Mouse (Mus musculus): ENCODE measurements at regions not wholly inside any gene's neighbourhood (a gene's known extent, or its start where the extent isn't known, plus 50 kb on each side); places are given as distances from the start of the nearest gene placed in this dataset.

DNA sequence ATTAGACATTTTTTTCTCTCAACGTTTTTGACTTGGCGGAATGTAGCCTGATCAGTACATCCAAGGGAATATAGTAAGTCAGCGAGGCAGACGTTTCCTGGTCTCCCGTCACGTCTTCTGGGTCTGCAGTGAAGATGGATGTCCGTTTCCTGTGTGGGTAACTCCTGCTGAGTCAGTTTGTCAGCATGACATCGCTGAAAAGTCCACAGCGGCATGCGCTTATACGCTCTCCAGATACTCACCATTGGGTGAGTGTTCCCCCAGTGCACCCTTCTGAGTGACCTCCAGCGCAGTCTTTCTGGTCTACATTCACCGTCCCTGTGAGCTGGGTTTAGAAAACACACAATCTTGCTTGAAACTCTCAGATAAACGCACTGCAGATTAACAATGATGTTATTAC lies 58.5 kb upstream of the Klf6 start:
- Histone ChIP-seq H3K27ac (ENCODE audit: control insufficient read depth, low read depth, low read length) (no peak overlapping the region), H3K79me2 (ENCODE audit: control insufficient read depth, insufficient read depth, low read length, poor library complexity) (no peaks in the 10 kb centered on the region), H3K9ac (ENCODE audit: control insufficient read depth, low read depth, low read length, poor library complexity, severe bottlenecking) (no peak overlapping the region), H3K36me3 (ENCODE audit: control insufficient read depth in 1 of 2, insufficient read depth in 2 of 2, low read length in 2 of 2) (peaks cover 0 to 2% of the 10 kb centered on the region in 2 experiments; a peak in 2 of 4 replicates), H3K9me3 (replicated peaks; ENCODE audit: insufficient read depth, low read length) (no peaks in the 10 kb centered on the region), H3K4me1 (ENCODE audit: control insufficient read depth in 1 of 2, insufficient read depth in 2 of 2, low read length in 2 of 2) (peaks cover 0 to 5% of the 10 kb centered on the region in 2 experiments; a peak in 1 of 4 replicates), H3K27me3 (ENCODE audit: control insufficient read depth in 1 of 2, insufficient read depth in 2 of 2, low read length in 2 of 2) (peaks cover 0 to 2% of the 10 kb centered on the region in 2 experiments; a peak in 2 of 4 replicates), H3K4me3 (ENCODE audit: control insufficient read depth in 1 of 2, insufficient read depth in 1 of 2, low read depth in 2 of 2, low read length in 2 of 2) (no peak overlapping the region)
- TF ChIP-seq MAX (IDR thresholded peaks at IDR 0.05; ENCODE audit: low read length) = no peak
- TF ChIP-seq POLR2AphosphoS2 (IDR thresholded peaks at IDR 0.05; ENCODE audit: low read length) = no peak
- TF ChIP-seq GATA1 (IDR thresholded peaks at IDR 0.05; ENCODE audit: low read depth, low read length) = no peak
- TF ChIP-seq GABPA (IDR thresholded peaks at IDR 0.05; ENCODE audit: low read depth, low read length) = no peak
- no peak for TF ChIP-seq MAZ (IDR thresholded peaks at IDR 0.05; ENCODE audit: low read depth, low read length)
- no peak for TF ChIP-seq USF1 (IDR thresholded peaks at IDR 0.05; ENCODE audit: low read depth, low read length)
- TF ChIP-seq BHLHE40 (IDR thresholded peaks at IDR 0.05; ENCODE audit: borderline replicate concordance, low read depth, low read length) = no peak
- no peak for TF ChIP-seq JUND (IDR thresholded peaks at IDR 0.05; ENCODE audit: low read depth, low read length)
- TF ChIP-seq ELF1 (IDR thresholded peaks at IDR 0.05; ENCODE audit: low read depth, low read length) = no peak
- no peak for TF ChIP-seq MYB (IDR thresholded peaks at IDR 0.05; ENCODE audit: low read depth, low read length)
- TF ChIP-seq RCOR1 (IDR thresholded peaks at IDR 0.05; ENCODE audit: low read depth, low read length) = no peak
- no peak for TF ChIP-seq CTCF (IDR thresholded peaks at IDR 0.05 in 2 of 3, conservative IDR thresholded peaks at IDR 0.05 in 1 of 3; ENCODE audit: control insufficient read depth in 1 of 3, insufficient read depth in 1 of 3, low read depth in 2 of 3, low read length in 3 of 3, poor library complexity in 1 of 3, severe bottlenecking in 1 of 3)
- TF ChIP-seq NRF1 (IDR thresholded peaks at IDR 0.05; ENCODE audit: insufficient read depth, low read depth, low read length, poor library complexity, severe bottlenecking) = no peak
- no peak for TF ChIP-seq ZMIZ1 (IDR thresholded peaks at IDR 0.05; ENCODE audit: low read depth, low read length)
- TF ChIP-seq SMC3 (IDR thresholded peaks at IDR 0.05; ENCODE audit: low read depth, low read length) = no peak
- TF ChIP-seq TBP (IDR thresholded peaks at IDR 0.05; ENCODE audit: low read depth, low read length) = no peak
- TF ChIP-seq CHD2 (IDR thresholded peaks at IDR 0.05; ENCODE audit: low read length) = no peak
- no peak for TF ChIP-seq CHD1 (IDR thresholded peaks at IDR 0.05; ENCODE audit: low read depth, low read length)
- TF ChIP-seq USF2 (IDR thresholded peaks at IDR 0.05; ENCODE audit: borderline replicate concordance in 1 of 2, insufficient read depth in 1 of 2, low read depth in 1 of 2, low read length in 2 of 2) = no peak
- no peak for DNase-seq (ENCODE audit: low read depth, low spot score)

- TF ChIP-seq ZC3H11A (IDR thresholded peaks at IDR 0.05; ENCODE audit: low read depth, low read length) (no peak), ZNF384 (IDR thresholded peaks at IDR 0.05; ENCODE audit: low read depth, low read length) (no peak), POLR2AphosphoS5 (IDR thresholded peaks at IDR 0.05; ENCODE audit: borderline replicate concordance, low read depth, low read length) (no peak), SIN3A (IDR thresholded peaks at IDR 0.05; ENCODE audit: low read length) (no peak), ZKSCAN1 (IDR thresholded peaks at IDR 0.05; ENCODE audit: low read depth, low read length) (no peak), MXI1 (IDR thresholded peaks at IDR 0.05; ENCODE audit: low read depth, low read length) (no peak), KAT2A (conservative IDR thresholded peaks at IDR 0.05; ENCODE audit: low read depth, low read length) (no peak), CHD1 (IDR thresholded peaks at IDR 0.05; ENCODE audit: low read depth, low read length) (no peak), SMC3 (IDR thresholded peaks at IDR 0.05; ENCODE audit: low read depth, low read length) (no peak), NELFE (IDR thresholded peaks at IDR 0.05; ENCODE audit: low read depth, low read length) (no peak), TBP (IDR thresholded peaks at IDR 0.05; ENCODE audit: low read depth, low read length) (no peak), POLR2A (IDR thresholded peaks at IDR 0.05; ENCODE audit: control insufficient read depth in 1 of 2, insufficient read depth in 1 of 2, low read depth in 1 of 2, low read length in 2 of 2, poor library complexity in 1 of 2) (no peak), MAFK (IDR thresholded peaks at IDR 0.05; ENCODE audit: borderline replicate concordance, low read depth, low read length) (no peak), RAD21 (IDR thresholded peaks at IDR 0.05; ENCODE audit: low read depth, low read length) (no peak), TCF12 (IDR thresholded peaks at IDR 0.05; ENCODE audit: low read depth, low read length) (no peak), GABPA (IDR thresholded peaks at IDR 0.05; ENCODE audit: low read depth, low read length) (no peak)
- no peak overlapping the region for H3K27ac ChIP-seq (ENCODE audit: control insufficient read depth, low read depth, low read length)
- DNase-seq (ENCODE audit: low read depth, low spot score) = peak; percentile 19
- peaks cover 2 to 4% of the 10 kb centered on the region in 2 experiments; a peak in 2 of 4 replicates for H3K27me3 ChIP-seq (ENCODE audit: control insufficient read depth in 1 of 2, insufficient read depth in 2 of 2, low read length in 2 of 2)
- H3K36me3 ChIP-seq (ENCODE audit: control insufficient read depth in 1 of 2, insufficient read depth in 2 of 2, low read length in 2 of 2) = peaks cover 0 to 2% of the 10 kb centered on the region in 2 experiments; a peak in 2 of 4 replicates
- no peak overlapping the region for H3K4me3 ChIP-seq (ENCODE audit: control insufficient read depth in 1 of 2, insufficient read depth in 1 of 2, low read depth in 2 of 2, low read length in 2 of 2)
- H3K9me3 ChIP-seq (replicated peaks; ENCODE audit: insufficient read depth, low read length) = no peaks in the 10 kb centered on the region
- no peaks in the 10 kb centered on the region for H3K79me2 ChIP-seq (ENCODE audit: control insufficient read depth, insufficient read depth, low read length, poor library complexity)
- no peak overlapping the region for H3K9ac ChIP-seq (ENCODE audit: control insufficient read depth, low read depth, low read length, poor library complexity, severe bottlenecking)
- peaks cover 0 to 5% of the 10 kb centered on the region in 2 experiments; a peak in 1 of 4 replicates for H3K4me1 ChIP-seq (ENCODE audit: control insufficient read depth in 1 of 2, insufficient read depth in 2 of 2, low read length in 2 of 2)
These were observed 57.5 kb upstream of the Klf6 start for GRCm38 (mm10) chr13:5803540-5804380.

Data from MEL (cell line).